Mouse (Mus musculus) small intestine, adult 2 months (tissue): ENCODE results near the gene Polr3a.

Experiments used
- CTCF ChIP-seq: fragments of 200-500 bp; IDR thresholded peaks from 2 replicates; pipeline ENCODE4 v1.5.1; 2012; ENCODE audit warnings: low read depth, mild to moderate bottlenecking, control low read depth, inconsistent platforms, low read length, moderate library complexity, mixed read lengths; ENCODE audit not compliant: insufficient replicate concordance, insufficient read length; ENCODE audit errors: extremely low read depth
- POLR2A ChIP-seq: fragments of 200-500 bp; IDR thresholded peaks from 2 replicates; pipeline ENCODE4 v1.6.1; 2012; ENCODE audit warnings: low read depth, mild to moderate bottlenecking, control low read depth, inconsistent platforms, low read length, moderate library complexity

- TF ChIP-seq CTCF: peak; percentile 6; the same call in 1 of the 2 replicates
- TF ChIP-seq POLR2A: no peak
Measured at GRCm38 (mm10) chr14:24491266-24491981, 4.6 kb upstream of the Polr3a start.
